Comparison of ENCODE assay signal across 13 mouse cellular contexts in the genomic region with DNA sequence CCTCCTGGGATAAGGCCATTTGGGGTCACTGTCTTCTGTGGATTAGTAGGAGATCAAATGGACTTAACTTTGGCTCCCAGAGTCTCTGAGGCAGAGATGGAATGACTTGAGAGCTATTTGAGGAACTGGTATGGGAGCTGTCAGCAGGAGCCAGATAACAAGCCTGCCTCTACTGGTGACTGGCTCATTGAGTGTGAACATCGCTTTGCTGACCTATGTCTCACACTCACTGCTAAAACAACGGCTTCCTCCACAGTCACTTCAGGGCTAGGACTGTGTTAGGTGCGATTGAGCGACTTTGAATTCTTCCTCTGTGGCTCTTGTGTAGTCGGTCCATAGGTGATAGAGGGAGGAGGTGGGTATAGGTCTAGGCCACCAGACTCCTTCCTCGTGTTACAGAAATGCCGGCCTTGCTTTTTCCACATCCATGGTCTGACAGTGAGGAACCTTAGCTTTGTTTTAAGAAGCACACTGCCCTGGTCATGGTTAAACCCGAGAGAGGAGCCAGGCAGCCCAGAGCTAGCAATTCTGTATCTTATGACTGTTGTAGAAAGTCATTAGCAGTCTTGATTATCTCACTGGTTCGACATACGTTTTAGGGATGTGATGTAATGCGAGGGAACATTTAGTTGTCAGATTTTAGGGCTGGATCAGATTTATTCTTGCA.
DNase-seq lines count a peak whose midpoint lies in the region; ATAC-seq and TF ChIP-seq lines count a peak whose summit lies in the region.
"Had no signal": no experiment of that assay in that cellular context is flagged by ENCODE, and none has a peak within 500 bp of the region (broad histone marks: within the 10 kb centered on the region; RNA-seq: fewer than 3 reads in every experiment).

No protein-coding gene starts in this region.

- TF ChIP-seq POLR2A in cortical plate, adult 2 months (IDR thresholded peaks at IDR 0.05; ENCODE audit: extremely low read depth, insufficient read depth, low read length), result no peak

- 80% methylated on average over 11 of the region's 11 CpGs for WGBS in forebrain, embryonic 15.5 days
- WGBS in forebrain, embryonic 10.5 days, result 86% methylated on average over 11 of the region's 11 CpGs
- 76% methylated on average over 11 of the region's 11 CpGs for WGBS in hindbrain, embryonic 13.5 days
- 85% methylated on average over 11 of the region's 11 CpGs for WGBS in hindbrain, embryonic 11.5 days
- WGBS in intestine, postnatal 0 days, result 72% methylated on average over 11 of the region's 11 CpGs

- H3K27me3 ChIP-seq in forebrain, embryonic 15.5 days, result no peaks in the 10 kb centered on the region
- H3K27me3 ChIP-seq in forebrain, embryonic 10.5 days (ENCODE audit: poor library complexity, severe bottlenecking), result no peaks in the 10 kb centered on the region
- H3K27me3 ChIP-seq in hindbrain, embryonic 13.5 days, result no peaks in the 10 kb centered on the region
- H3K27me3 ChIP-seq in hindbrain, embryonic 11.5 days (ENCODE audit: control insufficient read depth, insufficient read depth, low read length), result no peaks in the 10 kb centered on the region
- no peaks in the 10 kb centered on the region for H3K27me3 ChIP-seq in intestine, postnatal 0 days (replicated peaks; ENCODE audit: control insufficient read depth, insufficient read depth, low read length)

- ATAC-seq in forebrain, embryonic 15.5 days (replicated peaks), result peak; percentile 36; the same call in 1 of the 2 replicates
- ATAC-seq in hindbrain, embryonic 13.5 days (ENCODE audit: low FRiP score), result peak; percentile 55
- ATAC-seq in hindbrain, embryonic 11.5 days (ENCODE audit: low FRiP score), result no peak
- ATAC-seq in intestine, postnatal 0 days, result no peak

- no peak overlapping the region for H3K9ac ChIP-seq in forebrain, embryonic 15.5 days (replicated peaks)
- H3K9ac ChIP-seq in hindbrain, embryonic 13.5 days, result no peak overlapping the region
- no peak overlapping the region for H3K9ac ChIP-seq in hindbrain, embryonic 11.5 days (ENCODE audit: low read depth, low read length)
- no peak overlapping the region for H3K9ac ChIP-seq in intestine, postnatal 0 days (ENCODE audit: low read depth, low read length)

- no peak overlapping the region for H3K4me2 ChIP-seq in forebrain, embryonic 15.5 days (replicated peaks)
- H3K4me2 ChIP-seq in hindbrain, embryonic 13.5 days, result no peak overlapping the region
- no peak overlapping the region for H3K4me2 ChIP-seq in hindbrain, embryonic 11.5 days (replicated peaks; ENCODE audit: low read depth, low read length)
- no peak overlapping the region for H3K4me2 ChIP-seq in intestine, postnatal 0 days (replicated peaks; ENCODE audit: low read depth)

- DNase-seq in forebrain, embryonic 10.5 days (ENCODE audit: extremely low spot score, low spot score), result no peak
- no peak for DNase-seq in hindbrain, embryonic 11.5 days (ENCODE audit: low spot score)
- no peak for DNase-seq in adrenal gland, postnatal 10 days
- DNase-seq in frontal cortex, postnatal 10 days (ENCODE audit: low spot score in 2 of 2), result no peak
- DNase-seq: adrenal gland, postnatal 36 days; layer of hippocampus, postnatal 36 days; lung, postnatal 14 days; thymus, adult 2 months had no signal

- H3K36me3 ChIP-seq in forebrain, embryonic 15.5 days, result no peaks in the 10 kb centered on the region
- no peaks in the 10 kb centered on the region for H3K36me3 ChIP-seq in forebrain, embryonic 10.5 days (replicated peaks)
- no peaks in the 10 kb centered on the region for H3K36me3 ChIP-seq in hindbrain, embryonic 13.5 days
- no peaks in the 10 kb centered on the region for H3K36me3 ChIP-seq in hindbrain, embryonic 11.5 days (ENCODE audit: control insufficient read depth, insufficient read depth, low read length)
- H3K36me3 ChIP-seq in intestine, postnatal 0 days (ENCODE audit: control insufficient read depth, insufficient read depth), result peaks cover 3% of the 10 kb centered on the region; the same call in 1 of the 2 replicates

- H3K27ac ChIP-seq in forebrain, embryonic 15.5 days (replicated peaks), result no peak overlapping the region
- no peak overlapping the region for H3K27ac ChIP-seq in forebrain, embryonic 10.5 days
- peak overlapping the region; percentile 50; the same call in 1 of the 2 replicates for H3K27ac ChIP-seq in hindbrain, embryonic 13.5 days
- H3K27ac ChIP-seq in hindbrain, embryonic 11.5 days (ENCODE audit: low read depth, low read length), result no peak overlapping the region
- H3K27ac ChIP-seq in cortical plate, adult 2 months (ENCODE audit: insufficient read depth, low read length), result peak overlapping the region; percentile 33; the same call in 1 of the 2 replicates
- no peak overlapping the region for H3K27ac ChIP-seq in intestine, postnatal 0 days (ENCODE audit: low read depth, low read length)
- H3K27ac ChIP-seq: kidney, postnatal 0 days had no signal

- no peaks in the 10 kb centered on the region for H3K9me3 ChIP-seq in forebrain, embryonic 15.5 days
- H3K9me3 ChIP-seq in forebrain, embryonic 10.5 days, result no peaks in the 10 kb centered on the region
- H3K9me3 ChIP-seq in hindbrain, embryonic 13.5 days, result no peaks in the 10 kb centered on the region
- H3K9me3 ChIP-seq in hindbrain, embryonic 11.5 days (ENCODE audit: control insufficient read depth, low read length), result no peaks in the 10 kb centered on the region
- H3K9me3 ChIP-seq in intestine, postnatal 0 days (ENCODE audit: control insufficient read depth), result no peaks in the 10 kb centered on the region

- H3K4me1 ChIP-seq in forebrain, embryonic 15.5 days, result no peaks in the 10 kb centered on the region
- peaks cover 19% of the 10 kb centered on the region for H3K4me1 ChIP-seq in forebrain, embryonic 10.5 days
- H3K4me1 ChIP-seq in hindbrain, embryonic 13.5 days (replicated peaks), result peaks cover 12% of the 10 kb centered on the region
- no peaks in the 10 kb centered on the region for H3K4me1 ChIP-seq in hindbrain, embryonic 11.5 days (replicated peaks; ENCODE audit: control insufficient read depth, insufficient read depth, low read length)
- 0 out of 2 replicates have a peak, but pooled peaks cover 3% of the 10 kb centered on the region for H3K4me1 ChIP-seq in cortical plate, adult 2 months (ENCODE audit: control insufficient read depth, insufficient read depth, low read length)
- H3K4me1 ChIP-seq in intestine, postnatal 0 days (replicated peaks; ENCODE audit: control insufficient read depth, insufficient read depth, low read length), result 0 out of 2 replicates have a peak, but pooled peaks cover 3% of the 10 kb centered on the region

- H3K4me3 ChIP-seq in forebrain, embryonic 15.5 days, result no peak overlapping the region
- H3K4me3 ChIP-seq in forebrain, embryonic 10.5 days, result no peak overlapping the region
- H3K4me3 ChIP-seq in hindbrain, embryonic 13.5 days, result no peak overlapping the region
- no peak overlapping the region for H3K4me3 ChIP-seq in hindbrain, embryonic 11.5 days (ENCODE audit: low read depth, low read length)
- no peak overlapping the region for H3K4me3 ChIP-seq in cortical plate, adult 2 months (ENCODE audit: insufficient read depth, low read length)
- H3K4me3 ChIP-seq in intestine, postnatal 0 days (ENCODE audit: low read depth, low read length), result no peak overlapping the region

- TF ChIP-seq CTCF in cortical plate, adult 2 months (IDR thresholded peaks at IDR 0.05; ENCODE audit: extremely low read depth, insufficient read depth, low read length), result no peak
- peak; percentile 34 for TF ChIP-seq CTCF in intestine, postnatal 0 days (IDR thresholded peaks at IDR 0.05; ENCODE audit: low read depth)

Comparison
In these comparisons a context has a peak if more than half of its experiments do, and no peak if none do; other contexts are left out.
1. ATAC-seq: peak in forebrain, embryonic 15.5 days (single experiment) and hindbrain, embryonic 13.5 days (single experiment); none in hindbrain, embryonic 11.5 days (single experiment) and intestine, postnatal 0 days (single experiment).
2. H3K27ac ChIP-seq: peak in hindbrain, embryonic 13.5 days (single experiment) and cortical plate, adult 2 months (single experiment); none in forebrain, embryonic 15.5 days (single experiment), forebrain, embryonic 10.5 days (single experiment), hindbrain, embryonic 11.5 days (single experiment) and intestine, postnatal 0 days (single experiment).